10 mouse cellular contexts compared by ENCODE assay signal in genomic region chr5:64078740-64079461, GRCm38 (mm10). TPM values are rescaled to one million over a fixed set of nuclear protein-coding genes. Genes with fewer than 3 reads are reported as not detected.
DNase-seq lines count a peak whose midpoint lies in the region; ATAC-seq lines count a peak whose summit lies in the region.
"Had no signal": no experiment of that assay in that cellular context is flagged by ENCODE, and none has a peak within 500 bp of the region (broad histone marks: within the 10 kb centered on the region; RNA-seq: fewer than 3 reads in every experiment).

No protein-coding gene starts in this region.

- 41% methylated on average over 7 of the region's 7 CpGs for WGBS in heart, embryonic 13.5 days
- WGBS in lung, embryonic 16.5 days: 36% methylated on average over 7 of the region's 7 CpGs
- 23% methylated on average over 7 of the region's 7 CpGs for WGBS in embryonic facial prominence, embryonic 12.5 days
- WGBS in neural tube, embryonic 13.5 days: 77% methylated on average over 7 of the region's 7 CpGs

- H3K9me3 ChIP-seq in heart, embryonic 13.5 days: no peaks in the 10 kb centered on the region
- no peaks in the 10 kb centered on the region for H3K9me3 ChIP-seq in lung, embryonic 16.5 days (ENCODE audit: control insufficient read depth, low read length)
- H3K9me3 ChIP-seq in embryonic facial prominence, embryonic 12.5 days: no peaks in the 10 kb centered on the region
- H3K9me3 ChIP-seq in neural tube, embryonic 13.5 days: no peaks in the 10 kb centered on the region
- H3K9me3 ChIP-seq: hindbrain, embryonic 15.5 days had no signal

- H3K9ac ChIP-seq in heart, embryonic 13.5 days: no peak overlapping the region
- H3K9ac ChIP-seq in lung, embryonic 16.5 days (ENCODE audit: low read length): no peak overlapping the region
- H3K9ac ChIP-seq in embryonic facial prominence, embryonic 12.5 days: no peak overlapping the region
- no peak overlapping the region for H3K9ac ChIP-seq in neural tube, embryonic 13.5 days
- H3K9ac ChIP-seq: hindbrain, embryonic 15.5 days; liver, embryonic 14.5 days had no signal

- H3K4me2 ChIP-seq in heart, embryonic 13.5 days: no peak overlapping the region
- no peak overlapping the region for H3K4me2 ChIP-seq in lung, embryonic 16.5 days (ENCODE audit: low read depth, low read length)
- H3K4me2 ChIP-seq in embryonic facial prominence, embryonic 12.5 days (replicated peaks): no peak overlapping the region
- H3K4me2 ChIP-seq in neural tube, embryonic 13.5 days: no peak overlapping the region
- H3K4me2 ChIP-seq: hindbrain, embryonic 15.5 days had no signal

- peak overlapping the region; percentile 56; the same call in 1 of the 2 replicates for H3K27ac ChIP-seq in heart, embryonic 13.5 days (replicated peaks)
- H3K27ac ChIP-seq in lung, embryonic 16.5 days (ENCODE audit: low read length): peak overlapping the region; percentile 77
- H3K27ac ChIP-seq in embryonic facial prominence, embryonic 12.5 days: peak overlapping the region; percentile 76
- no peak overlapping the region for H3K27ac ChIP-seq in neural tube, embryonic 13.5 days (replicated peaks)
- H3K27ac ChIP-seq: hindbrain, embryonic 15.5 days; liver, embryonic 14.5 days had no signal

- 0 out of 2 replicates have a peak, but pooled peaks cover 3% of the 10 kb centered on the region for H3K4me1 ChIP-seq in heart, embryonic 13.5 days
- H3K4me1 ChIP-seq in lung, embryonic 16.5 days (replicated peaks; ENCODE audit: control insufficient read depth, insufficient read depth, low read length): no peaks in the 10 kb centered on the region
- H3K4me1 ChIP-seq in embryonic facial prominence, embryonic 12.5 days: peaks cover 3% of the 10 kb centered on the region; the same call in 1 of the 2 replicates
- no peaks in the 10 kb centered on the region for H3K4me1 ChIP-seq in neural tube, embryonic 13.5 days (replicated peaks)
- H3K4me1 ChIP-seq: hindbrain, embryonic 15.5 days had no signal

- DNase-seq in heart, adult 8-10 months (ENCODE audit: low spot score): no peak
- DNase-seq in lung, adult 18-20 months: no peak
- no peak for DNase-seq in layer of hippocampus, postnatal 25 days (ENCODE audit: extremely low spot score in 1 of 2, low spot score in 1 of 2)
- DNase-seq in layer of hippocampus, adult 8-10 months (ENCODE audit: low spot score in 2 of 2): no peak

- H3K27me3 ChIP-seq in heart, embryonic 13.5 days (replicated peaks): peaks cover 4% of the 10 kb centered on the region; the same call in 1 of the 2 replicates
- no peaks in the 10 kb centered on the region for H3K27me3 ChIP-seq in lung, embryonic 16.5 days (ENCODE audit: control insufficient read depth, insufficient read depth, low read depth, low read length)
- no peaks in the 10 kb centered on the region for H3K27me3 ChIP-seq in embryonic facial prominence, embryonic 12.5 days
- no peaks in the 10 kb centered on the region for H3K27me3 ChIP-seq in neural tube, embryonic 13.5 days
- H3K27me3 ChIP-seq: hindbrain, embryonic 15.5 days had no signal

- no peaks in the 10 kb centered on the region for H3K36me3 ChIP-seq in heart, embryonic 13.5 days
- no peaks in the 10 kb centered on the region for H3K36me3 ChIP-seq in lung, embryonic 16.5 days (ENCODE audit: control insufficient read depth, insufficient read depth, low read length)
- no peaks in the 10 kb centered on the region for H3K36me3 ChIP-seq in embryonic facial prominence, embryonic 12.5 days
- H3K36me3 ChIP-seq in neural tube, embryonic 13.5 days: no peaks in the 10 kb centered on the region
- H3K36me3 ChIP-seq: hindbrain, embryonic 15.5 days had no signal

- ATAC-seq in heart, embryonic 13.5 days (ENCODE audit: extremely low read depth, insufficient number of reproducible peaks, low FRiP score, low TSS enrichment): no peak
- ATAC-seq in lung, embryonic 16.5 days (ENCODE audit: low read depth): peak; percentile 90
- ATAC-seq in embryonic facial prominence, embryonic 12.5 days (ENCODE audit: insufficient number of reproducible peaks, insufficient read depth, low FRiP score, low TSS enrichment): peak; percentile 92
- peak; percentile 8; the same call in 1 of the 2 replicates for ATAC-seq in neural tube, embryonic 13.5 days (ENCODE audit: low read depth)

- H3K4me3 ChIP-seq in heart, embryonic 13.5 days: no peak overlapping the region
- no peak overlapping the region for H3K4me3 ChIP-seq in lung, embryonic 16.5 days (ENCODE audit: low read length)
- H3K4me3 ChIP-seq in embryonic facial prominence, embryonic 12.5 days: no peak overlapping the region
- no peak overlapping the region for H3K4me3 ChIP-seq in neural tube, embryonic 13.5 days
- H3K4me3 ChIP-seq: hindbrain, embryonic 15.5 days had no signal

RNA-seq across cellular contexts. Expression of gene Pgm2, which starts 13.8 kb away (rescaled TPM):
- 17.7 and 18.1 TPM in 2 replicates for polyA plus RNA-seq in heart, embryonic 13.5 days (2015; fragmentation: Nextera tagmentation; extraction: Ambion mirVana)
- 1 to 10 TPM; 4.1 to 5.1 (median 4.8) TPM for total RNA-seq in heart, adult 8-10 months (2022)
- 35.9 and 38.5 TPM in 2 replicates for polyA plus RNA-seq in lung, embryonic 16.5 days (2015; fragmentation: Nextera tagmentation; extraction: Ambion mirVana)
- 35.8 and 37.6 TPM in 2 replicates for polyA plus RNA-seq in embryonic facial prominence, embryonic 12.5 days (2016; fragmentation: Nextera tagmentation; extraction: Ambion mirVana)
- polyA plus RNA-seq in neural tube, embryonic 13.5 days (2015; fragmentation: Nextera tagmentation; extraction: Ambion mirVana): 25.6 and 28.6 TPM in 2 replicates
- total RNA-seq in layer of hippocampus, postnatal 25 days (2021): 10 to 100 TPM; 10.8 to 11.4 TPM
- 10 to 100 TPM in 2 of 4 experiments, 1 to 10 TPM in 2; 10.0 to 12.6 (median 10.4) TPM for total RNA-seq in layer of hippocampus, adult 8-10 months (2022)
